Mouse (Mus musculus) neural tube, embryonic 11.5 days (tissue): ENCODE measurements at regions not wholly inside any gene's neighbourhood (a gene's known extent, or its start where the extent isn't known, plus 50 kb on each side); places are given as distances from the start of the nearest gene placed in this dataset.
A peak's percentile ranks its signal among the peaks of the same experiment; 100 is the strongest.

Experiments used
- ATAC-seq: fragments of 200-750 bp; cut with Nextera tagmentation; 2 replicates; pipeline ENCODE4 v1.8.0; 2017; ENCODE audit warnings: moderate number of reproducible peaks, mild to moderate bottlenecking, moderate TSS enrichment, moderate library complexity; ENCODE audit not compliant: insufficient read depth, low FRiP score, low TSS enrichment
- DNase-seq: peaks from one replicate; pipeline ENCODE4 v3.0.0-alpha.2; 2015; ENCODE audit warnings: low spot score
- H3K27ac ChIP-seq: fragments of 300-500 bp; sonication (generic); 2 replicates; pipeline ENCODE4 v1.5.1; 2014; ENCODE audit warnings: low read depth, mild to moderate bottlenecking, low read length
- H3K27me3 ChIP-seq: fragments of 300-500 bp; sonication (generic); 2 replicates; pipeline ENCODE4 v1.6.1; 2014; ENCODE audit warnings: mild to moderate bottlenecking, low read length, mixed read lengths; ENCODE audit not compliant: control insufficient read depth, insufficient read depth
- H3K36me3 ChIP-seq: fragments of 300-500 bp; sonication (generic); 2 replicates; pipeline ENCODE4 v1.6.1; 2014; ENCODE audit warnings: mild to moderate bottlenecking, low read length, moderate library complexity, mixed read lengths; ENCODE audit not compliant: control insufficient read depth, insufficient read depth
- H3K4me1 ChIP-seq: fragments of 300-500 bp; sonication (generic); 2 replicates; pipeline ENCODE4 v1.6.1; 2014; ENCODE audit warnings: low read length, mixed read lengths; ENCODE audit not compliant: control insufficient read depth, insufficient read depth
- H3K4me2 ChIP-seq: fragments of 300-500 bp; sonication (generic); 2 replicates; pipeline ENCODE4 v1.6.1; 2014; ENCODE audit warnings: low read depth, mild to moderate bottlenecking, moderate library complexity
- H3K4me3 ChIP-seq: fragments of 300-500 bp; sonication (generic); 2 replicates; pipeline ENCODE4 v1.5.1; 2014; ENCODE audit warnings: low read depth, low read length
- H3K9ac ChIP-seq: fragments of 300-500 bp; sonication (generic); 2 replicates; pipeline ENCODE4 v1.6.1; 2014; ENCODE audit warnings: mild to moderate bottlenecking, low read length
- H3K9me3 ChIP-seq: fragments of 300-500 bp; sonication (generic); 2 replicates; pipeline ENCODE4 v1.6.1; 2016; ENCODE audit warnings: low read length; ENCODE audit not compliant: control insufficient read depth
- WGBS: fragments of 180-500 bp; shearing (Covaris S2); extraction: QIAGEN DNeasy Blood & Tissue Kit; methylation state at CpG from one replicate; pipeline ENCODE4 v1.1.7; 2014; 5-methylcytosine and 5-hydroxymethylcytosine counted together

DNA sequence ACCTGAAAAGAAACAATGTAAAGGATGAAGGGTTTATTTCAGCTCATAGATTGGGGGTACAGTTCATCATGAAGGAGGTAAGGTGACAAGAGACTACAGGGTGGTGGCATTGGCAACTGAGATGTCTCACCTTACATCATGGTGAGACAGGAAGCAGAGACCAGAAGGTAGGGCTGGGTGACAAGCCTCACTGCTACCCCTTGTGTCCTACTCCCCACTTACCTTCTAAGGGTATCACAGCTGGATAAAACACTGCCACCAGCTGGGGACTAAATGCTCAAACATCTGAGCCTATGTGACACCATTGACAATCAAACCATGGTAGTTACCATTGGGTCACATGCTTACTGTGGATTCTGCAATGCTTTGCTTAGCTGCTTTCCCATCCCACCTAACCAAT is 107.0 kb downstream of the Icos start:
- Histone ChIP-seq H3K36me3 (no peaks in the 10 kb centered on the region), H3K4me1 (no peaks in the 10 kb centered on the region), H3K9ac (no peak overlapping the region), H3K27ac (no peak overlapping the region), H3K4me2 (no peak overlapping the region), H3K27me3 (no peaks in the 10 kb centered on the region), H3K9me3 (no peaks in the 10 kb centered on the region), H3K4me3 (no peak overlapping the region)
- DNase-seq (no peak), ATAC-seq (no peak)

DNA sequence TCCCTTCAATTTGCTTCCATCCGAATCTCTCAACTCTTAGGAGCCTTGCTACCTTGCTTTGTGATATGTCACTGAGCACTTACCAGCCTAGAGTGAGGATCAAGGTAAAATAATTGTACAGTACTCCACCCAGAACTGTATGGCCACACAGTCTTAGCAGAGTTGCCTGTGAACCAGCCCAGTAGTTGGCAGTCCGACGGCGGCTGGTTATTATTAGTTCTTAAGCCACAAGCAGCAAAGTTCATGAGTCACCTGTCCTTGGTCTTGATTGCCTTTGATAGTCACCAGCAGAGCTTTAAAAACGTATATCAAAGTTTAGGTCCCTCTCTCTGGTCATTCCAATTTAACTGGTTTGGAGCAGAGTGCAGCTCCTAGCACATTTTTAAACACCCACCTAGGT is 109.1 kb downstream of the Icos start:
- DNase-seq = no peak
- no peak overlapping the region for H3K9ac ChIP-seq
- no peak overlapping the region for H3K27ac ChIP-seq
- no peaks in the 10 kb centered on the region for H3K4me1 ChIP-seq
- 91% methylated on average over 5 of the region's 5 CpGs for WGBS
- H3K4me2 ChIP-seq = no peak overlapping the region
- H3K27me3 ChIP-seq = no peaks in the 10 kb centered on the region
- H3K36me3 ChIP-seq = no peaks in the 10 kb centered on the region
- no peak for ATAC-seq
- no peaks in the 10 kb centered on the region for H3K9me3 ChIP-seq
- no peak overlapping the region for H3K4me3 ChIP-seq

DNA sequence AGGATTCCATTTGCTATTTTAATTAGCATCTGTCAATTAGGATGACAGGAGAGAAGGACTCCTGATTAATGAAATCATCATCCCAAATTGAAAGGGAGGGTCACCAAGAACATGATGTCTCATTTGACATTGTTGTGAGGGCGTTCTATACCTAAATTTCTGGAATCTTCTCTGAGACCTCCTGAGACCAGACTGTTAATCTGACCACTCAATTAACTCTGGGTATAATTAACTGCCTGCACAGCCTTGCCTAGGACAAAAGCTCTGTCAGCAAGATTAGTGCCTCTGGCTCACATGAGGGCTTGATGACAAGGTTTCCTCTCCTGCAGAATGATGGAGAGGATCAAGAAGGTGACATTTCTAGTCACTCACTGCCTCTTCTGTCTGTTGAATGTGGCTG is 113.1 kb downstream of the Icos start:
- Histone ChIP-seq H3K27me3 (no peaks in the 10 kb centered on the region), H3K4me1 (no peaks in the 10 kb centered on the region), H3K4me3 (no peak overlapping the region), H3K4me2 (no peak overlapping the region), H3K9me3 (no peaks in the 10 kb centered on the region), H3K9ac (no peak overlapping the region), H3K27ac (no peak overlapping the region), H3K36me3 (no peaks in the 10 kb centered on the region)
- ATAC-seq (no peak), DNase-seq (no peak)
- WGBS = 39% methylated on average over 1 of the region's 1 CpGs

DNA sequence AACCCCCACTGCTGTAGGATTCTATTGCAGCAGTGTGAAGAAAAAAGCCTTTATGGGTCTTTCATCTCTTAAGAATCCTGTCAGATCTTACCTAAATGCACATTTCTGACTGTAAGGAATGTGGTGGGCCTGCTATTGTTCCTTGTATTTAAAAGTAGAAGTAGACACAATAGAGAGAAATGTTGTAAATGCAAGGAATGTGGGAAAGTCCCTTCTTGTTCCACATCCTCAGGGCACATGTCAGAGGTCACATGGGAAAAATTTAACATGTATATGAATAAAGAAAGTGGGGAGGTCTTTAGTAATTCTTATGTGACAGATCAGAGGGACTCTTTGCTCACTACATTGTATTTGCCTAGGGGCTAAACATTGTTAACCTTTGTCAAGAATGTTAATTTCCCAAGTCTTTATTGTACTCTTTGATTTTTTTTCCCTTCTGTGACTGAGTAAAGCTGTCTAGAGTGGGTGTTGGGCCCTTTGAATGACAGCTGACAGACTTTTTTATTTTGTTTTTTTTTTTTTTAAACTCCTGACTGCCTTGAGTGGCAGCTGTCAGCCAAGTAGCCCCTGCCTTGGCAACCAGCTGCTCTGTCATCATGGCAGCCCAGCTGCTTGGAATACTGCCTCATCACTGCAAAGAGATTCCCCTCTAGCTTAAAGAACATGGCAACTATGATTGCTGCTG is 117.9 kb downstream of the Icos start:
- H3K27ac ChIP-seq = no peak overlapping the region
- no peak overlapping the region for H3K4me3 ChIP-seq
- H3K36me3 ChIP-seq = no peaks in the 10 kb centered on the region
- H3K9me3 ChIP-seq = no peaks in the 10 kb centered on the region
- no peak for DNase-seq
- H3K4me1 ChIP-seq = no peaks in the 10 kb centered on the region
- ATAC-seq = no peak
- no peak overlapping the region for H3K4me2 ChIP-seq
- no peak overlapping the region for H3K9ac ChIP-seq
- no peaks in the 10 kb centered on the region for H3K27me3 ChIP-seq

DNA sequence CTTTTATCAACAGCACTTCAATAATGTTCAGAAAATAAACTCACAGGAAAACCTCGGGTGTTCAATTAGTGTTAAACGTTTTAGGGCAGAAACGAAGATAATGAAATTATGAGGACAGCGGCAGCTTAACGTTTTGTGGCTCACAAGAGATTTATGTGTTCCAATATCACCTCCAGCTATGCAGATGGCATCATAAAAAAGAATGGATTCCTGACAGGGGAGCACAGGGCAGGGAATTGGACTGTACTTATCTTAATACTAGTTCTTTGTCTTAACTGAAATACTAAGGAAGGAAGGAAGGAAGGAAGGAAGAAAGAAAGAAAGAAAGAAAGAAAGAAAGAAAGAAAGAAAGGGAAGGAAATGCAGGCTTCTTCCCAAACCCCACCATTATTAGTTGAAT is 121.6 kb downstream of the Icos start:
- Histone ChIP-seq H3K36me3 (no peaks in the 10 kb centered on the region), H3K27me3 (no peaks in the 10 kb centered on the region), H3K4me2 (no peak overlapping the region), H3K4me3 (no peak overlapping the region), H3K27ac (no peak overlapping the region), H3K9ac (no peak overlapping the region), H3K4me1 (no peaks in the 10 kb centered on the region), H3K9me3 (no peaks in the 10 kb centered on the region)
- ATAC-seq (no peak), DNase-seq (no peak)
- WGBS = 51% methylated on average over 5 of the region's 5 CpGs

DNA sequence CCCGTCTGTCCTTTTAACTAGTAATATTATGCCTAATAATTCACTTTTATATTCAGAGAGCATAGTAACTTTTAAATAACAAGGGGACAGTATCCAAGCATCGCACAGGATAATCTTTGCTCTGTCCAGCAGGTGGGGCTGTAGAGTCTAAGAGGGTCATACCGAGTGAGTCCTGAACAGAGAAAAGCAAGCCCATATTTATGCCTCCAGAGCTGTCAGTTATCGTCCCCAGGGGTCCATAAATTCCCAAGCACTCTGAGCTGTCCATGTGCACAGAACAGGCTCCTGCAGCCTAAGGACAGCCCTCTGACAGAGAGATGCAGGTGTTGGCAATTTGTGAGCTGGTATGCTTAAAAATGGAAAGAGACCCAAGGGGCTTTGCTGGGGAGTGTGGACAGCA is 124.0 kb downstream of the Icos start:
- 58% methylated on average over 4 of the region's 4 CpGs for WGBS
- DNase-seq = peak; percentile 58
- H3K27ac ChIP-seq = no peak overlapping the region
- no peaks in the 10 kb centered on the region for H3K27me3 ChIP-seq
- no peaks in the 10 kb centered on the region for H3K9me3 ChIP-seq
- no peak overlapping the region for H3K4me3 ChIP-seq
- no peaks in the 10 kb centered on the region for H3K36me3 ChIP-seq
- no peak overlapping the region for H3K9ac ChIP-seq
- no peaks in the 10 kb centered on the region for H3K4me1 ChIP-seq
- ATAC-seq = peak; percentile 53; the same call in 1 of the 2 replicates
- no peak overlapping the region for H3K4me2 ChIP-seq

DNA sequence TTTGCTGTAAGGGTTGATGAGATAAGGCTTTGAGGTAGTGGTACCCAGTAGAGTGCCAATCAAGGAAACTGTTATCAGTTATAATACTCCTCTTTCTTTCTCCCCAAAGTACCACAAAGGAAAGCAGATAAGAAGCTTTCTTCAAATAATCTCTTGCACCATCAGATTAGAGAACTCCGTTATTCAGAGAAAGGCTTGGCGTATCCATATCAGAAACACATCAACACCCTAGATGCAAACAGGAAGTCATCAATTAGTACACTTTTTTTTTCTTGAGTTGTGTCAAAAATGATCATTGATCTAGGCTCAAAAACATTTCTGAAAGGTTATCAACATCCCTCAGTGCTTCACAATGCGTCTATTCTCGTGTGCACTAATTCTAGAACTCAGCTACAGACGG is 124.6 kb downstream of the Icos start:
- Histone ChIP-seq H3K9me3 (no peaks in the 10 kb centered on the region), H3K4me1 (no peaks in the 10 kb centered on the region), H3K27me3 (no peaks in the 10 kb centered on the region), H3K36me3 (no peaks in the 10 kb centered on the region), H3K9ac (no peak overlapping the region), H3K4me2 (no peak overlapping the region), H3K4me3 (no peak overlapping the region), H3K27ac (no peak overlapping the region)
- ATAC-seq (no peak), DNase-seq (no peak)
- 78% methylated on average over 5 of the region's 5 CpGs for WGBS

DNA sequence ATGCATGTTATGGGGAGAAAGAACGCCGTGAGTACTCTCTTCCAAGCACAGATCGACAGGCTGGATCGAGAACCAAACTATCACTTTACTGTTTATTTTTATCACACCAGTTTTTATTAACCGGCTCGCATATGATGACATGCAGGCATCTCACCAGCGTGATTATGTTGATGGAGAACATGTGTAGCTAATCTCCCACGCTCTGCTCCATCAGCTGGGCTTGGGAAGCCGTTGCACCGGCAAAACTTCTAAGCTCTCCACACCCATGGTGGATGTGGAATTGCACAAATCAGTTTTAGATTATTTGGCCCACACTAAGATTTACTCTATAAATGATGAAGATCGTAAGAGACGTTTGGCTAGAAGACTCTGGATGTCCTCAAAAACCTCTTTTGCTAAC is 125.9 kb downstream of the Icos start:
- Histone ChIP-seq H3K4me1 (no peaks in the 10 kb centered on the region), H3K9me3 (no peaks in the 10 kb centered on the region), H3K27me3 (no peaks in the 10 kb centered on the region), H3K4me2 (no peak overlapping the region), H3K4me3 (no peak overlapping the region), H3K9ac (no peak overlapping the region), H3K36me3 (no peaks in the 10 kb centered on the region), H3K27ac (no peak overlapping the region)
- ATAC-seq (no peak), DNase-seq (no peak)
- 89% methylated on average over 12 of the region's 12 CpGs for WGBS

DNA sequence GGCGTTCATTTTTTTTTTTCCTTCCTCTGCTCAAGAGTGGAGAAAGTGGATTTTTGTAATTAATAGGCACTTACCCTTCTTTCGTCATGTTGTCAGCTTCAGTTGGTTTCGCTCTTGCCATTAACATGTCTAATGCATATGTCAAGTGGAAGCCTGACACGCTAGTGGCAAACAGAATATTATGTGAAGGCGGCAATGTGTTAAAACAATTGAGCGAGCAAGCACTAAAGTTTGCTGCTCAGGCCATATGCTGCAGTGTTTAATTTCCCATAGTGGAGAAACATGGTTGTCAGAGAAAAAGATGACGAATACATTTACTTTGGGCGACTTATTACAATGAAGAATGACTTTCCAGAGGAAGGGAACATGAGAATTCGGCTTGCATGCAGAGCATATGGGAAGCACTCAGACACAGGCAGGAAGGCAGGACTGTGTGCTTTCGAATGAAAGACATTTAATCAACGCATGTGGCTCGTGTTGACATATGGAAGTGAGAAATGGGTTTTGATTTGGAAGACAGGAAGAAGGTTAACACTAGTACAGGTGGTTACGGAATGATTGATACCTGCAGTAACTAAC is 134.1 kb downstream of the Icos start:
- no peaks in the 10 kb centered on the region for H3K9me3 ChIP-seq
- no peak overlapping the region for H3K4me2 ChIP-seq
- H3K4me3 ChIP-seq = no peak overlapping the region
- H3K27me3 ChIP-seq = no peaks in the 10 kb centered on the region
- no peak overlapping the region for H3K27ac ChIP-seq
- H3K36me3 ChIP-seq = no peaks in the 10 kb centered on the region
- H3K4me1 ChIP-seq = no peaks in the 10 kb centered on the region
- 67% methylated on average over 13 of the region's 13 CpGs for WGBS
- no peak for ATAC-seq
- no peak overlapping the region for H3K9ac ChIP-seq
- DNase-seq = no peak
